Mouse (Mus musculus) frontal cortex, postnatal 14 days (tissue): ENCODE data around the gene Zfp239.
"Not testable (repeated sequence)": the region's sequence is repeated elsewhere in the genome, so short reads cannot be mapped to it uniquely, and the experiment has no call there.

Experiments used
- DNase-seq, 2 experiments: peaks; one replicate each; pipeline ENCODE4 v3.0.0; 2022; ENCODE audit warnings: low spot score in 2 of 2

Gene Zfp239

GRCm38 (mm10) chr6:117861848-117862247, at the start of gene Zfp239:
Gene Zfp239 (plus strand): TSS chr6:117862100.
- no peak for DNase-seq

DNA sequence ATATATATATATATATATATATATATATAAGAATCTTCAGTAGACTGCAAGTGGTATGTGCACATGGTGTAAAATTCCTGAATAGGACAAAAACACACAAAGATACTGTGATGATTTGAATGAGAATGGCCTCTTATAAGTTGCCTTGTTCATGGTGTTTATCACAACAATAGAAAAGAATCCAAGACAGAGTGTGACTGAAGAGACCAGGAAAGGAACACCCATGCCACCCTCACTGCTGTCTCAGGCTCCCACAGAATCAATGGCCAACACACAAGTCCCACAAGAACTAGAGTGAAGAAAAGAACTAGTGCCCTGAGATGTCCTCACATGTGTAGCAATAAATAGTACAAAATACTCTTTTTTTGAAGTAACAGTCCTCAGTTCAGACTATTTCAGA, 47.2 kb upstream of the Zfp239 start:
- DNase-seq = no peak

GRCm38 (mm10) chr6:117817108-117817541, 44.8 kb upstream of the Zfp239 start:
- DNase-seq = no peak

GRCm38 (mm10) chr6:117820327-117820726, 41.6 kb upstream of the Zfp239 start:
- DNase-seq = no peak

DNA sequence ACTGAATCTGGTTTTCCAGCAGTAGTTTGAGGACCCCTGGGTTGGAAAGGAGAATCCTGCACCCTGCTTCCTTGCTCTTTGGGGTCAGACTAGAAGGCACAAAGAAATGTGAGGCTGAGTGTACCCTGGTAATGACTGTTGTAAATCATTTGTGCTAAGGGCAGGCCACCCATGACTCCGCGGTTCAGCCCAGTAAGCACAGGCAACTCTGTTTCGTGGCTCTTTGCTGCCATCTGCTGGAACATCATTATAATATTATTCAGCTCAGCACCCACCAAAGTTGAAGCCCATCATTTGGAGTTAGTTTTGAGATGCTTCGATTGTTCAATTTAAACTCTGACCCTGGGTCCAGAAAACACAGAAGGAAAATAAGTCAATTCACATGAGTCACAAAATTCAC, 36.5 kb upstream of the Zfp239 start:
- DNase-seq = peak in 1 of 2 experiments; percentile 60

DNA sequence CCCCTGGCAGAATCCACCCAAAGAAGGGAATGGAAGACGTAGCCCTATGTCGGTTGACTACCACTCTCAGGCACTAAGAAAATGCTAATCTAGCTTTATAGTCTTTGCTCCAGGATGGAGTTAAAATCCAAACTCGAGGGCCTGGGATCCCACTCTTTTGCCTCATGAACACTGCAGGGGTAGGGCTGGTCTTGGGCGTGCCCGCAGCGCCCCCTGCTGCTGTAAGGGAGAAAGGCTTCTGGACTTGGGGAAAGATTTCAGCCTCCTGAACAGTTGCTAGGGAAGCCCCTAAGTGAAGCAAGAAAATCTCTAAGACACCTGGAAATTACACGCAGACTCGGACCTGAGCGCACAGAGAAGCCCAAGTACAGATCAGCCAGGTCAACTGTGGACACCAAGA, 33.6 kb upstream of the Zfp239 start:
- peak; percentile 20 to 69 for DNase-seq

- DNase-seq = peak; percentile 85 to 91
Measured at GRCm38 (mm10) chr6:117840686-117841510, 21.0 kb upstream of the Zfp239 start, which contains the start of gene Zfp637. Gene Zfp637 (plus strand): TSS chr6:117841180.

DNA sequence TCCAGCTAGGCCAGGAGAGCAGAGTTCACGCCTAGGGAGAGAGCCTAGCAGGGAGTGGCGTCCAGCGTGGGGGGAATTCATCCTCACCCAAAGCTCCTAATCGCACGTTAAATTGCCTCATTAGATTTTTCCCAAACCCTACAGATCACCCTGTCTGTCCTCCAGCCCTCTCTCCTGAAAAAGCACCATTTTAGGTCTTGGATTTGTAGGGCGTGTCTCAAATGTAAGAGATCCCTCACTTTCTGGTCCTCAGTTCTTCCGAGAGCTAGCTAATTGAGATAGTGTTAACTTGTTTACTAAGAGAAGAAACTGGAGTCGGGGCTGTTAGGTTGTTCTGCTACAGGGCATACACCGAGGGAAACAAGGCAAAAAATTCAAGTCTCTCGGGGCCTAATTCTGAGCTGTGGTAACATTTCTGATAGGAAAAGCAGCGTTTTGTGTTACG, 20.4 kb upstream of the Zfp239 start:
- no peak for DNase-seq

- DNase-seq = no peak
Measured at GRCm38 (mm10) chr6:117844597-117844996, 17.3 kb upstream of the Zfp239 start.

GRCm38 (mm10) chr6:117846671-117847070, 15.2 kb upstream of the Zfp239 start:
- DNase-seq = not testable (repeated sequence)

DNA sequence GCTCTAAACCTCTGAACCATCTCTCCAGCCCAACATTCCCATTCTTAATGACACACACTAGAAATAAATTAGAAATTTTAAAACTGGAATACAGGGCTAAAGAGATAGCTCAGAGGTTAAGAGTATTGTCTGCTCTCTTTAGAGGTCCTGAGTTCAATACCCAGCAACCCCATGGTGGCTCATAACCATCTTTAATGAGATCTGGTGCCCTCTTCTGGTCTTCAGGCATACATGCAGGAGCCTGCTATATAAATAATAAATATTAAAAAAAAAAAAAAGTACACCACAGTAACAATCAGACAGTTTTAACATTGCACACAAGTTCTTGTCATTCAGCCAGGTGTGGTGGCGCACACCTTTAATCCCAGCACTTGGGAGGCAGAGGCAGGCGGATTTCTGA, 14.1 kb upstream of the Zfp239 start:
- no peak for DNase-seq

- no peak for DNase-seq
Measured at GRCm38 (mm10) chr6:117848577-117848976, 13.3 kb upstream of the Zfp239 start.

DNA sequence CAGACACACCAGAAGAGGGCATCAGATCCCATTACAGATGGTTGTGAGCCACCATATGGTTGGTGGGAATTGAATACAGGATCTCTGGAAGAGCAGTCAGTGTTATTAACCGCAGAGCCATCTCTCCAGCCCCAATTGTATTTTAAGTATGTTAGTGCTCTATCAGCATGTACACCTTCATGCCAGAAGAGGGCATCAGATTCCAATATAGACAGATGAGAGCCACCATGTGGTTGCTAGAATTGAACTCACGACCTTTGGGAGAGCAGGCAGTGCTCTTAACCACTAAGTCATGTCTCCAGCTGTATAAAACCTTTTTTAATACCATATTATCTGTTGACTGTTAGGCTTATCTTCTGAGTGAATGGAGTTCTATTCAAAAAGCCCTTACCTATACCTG, 10.2 kb upstream of the Zfp239 start:
- DNase-seq = no peak

DNA sequence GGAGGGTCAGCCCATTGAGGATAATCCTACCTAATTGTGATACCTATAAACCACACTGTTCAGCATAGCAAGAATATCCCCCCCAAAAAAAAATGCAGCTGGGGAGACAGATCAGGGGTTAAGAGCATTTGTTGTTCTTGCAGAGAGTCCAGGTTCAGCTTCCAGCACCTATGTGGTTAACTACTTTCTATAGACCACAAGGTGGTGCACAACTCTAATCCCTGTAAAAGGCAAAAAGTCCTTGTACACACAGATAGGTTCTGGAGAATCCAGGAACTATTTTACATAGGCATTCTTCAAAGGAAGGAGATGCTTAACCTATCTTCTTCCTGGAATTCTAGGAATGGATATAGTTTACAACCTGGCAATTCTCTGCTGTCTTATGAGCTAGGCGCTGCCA, 3.9 kb upstream of the Zfp239 start:
- no peak for DNase-seq

- no peak for DNase-seq
Measured at GRCm38 (mm10) chr6:117862465-117862864, 565 bp downstream of the Zfp239 start.

DNA sequence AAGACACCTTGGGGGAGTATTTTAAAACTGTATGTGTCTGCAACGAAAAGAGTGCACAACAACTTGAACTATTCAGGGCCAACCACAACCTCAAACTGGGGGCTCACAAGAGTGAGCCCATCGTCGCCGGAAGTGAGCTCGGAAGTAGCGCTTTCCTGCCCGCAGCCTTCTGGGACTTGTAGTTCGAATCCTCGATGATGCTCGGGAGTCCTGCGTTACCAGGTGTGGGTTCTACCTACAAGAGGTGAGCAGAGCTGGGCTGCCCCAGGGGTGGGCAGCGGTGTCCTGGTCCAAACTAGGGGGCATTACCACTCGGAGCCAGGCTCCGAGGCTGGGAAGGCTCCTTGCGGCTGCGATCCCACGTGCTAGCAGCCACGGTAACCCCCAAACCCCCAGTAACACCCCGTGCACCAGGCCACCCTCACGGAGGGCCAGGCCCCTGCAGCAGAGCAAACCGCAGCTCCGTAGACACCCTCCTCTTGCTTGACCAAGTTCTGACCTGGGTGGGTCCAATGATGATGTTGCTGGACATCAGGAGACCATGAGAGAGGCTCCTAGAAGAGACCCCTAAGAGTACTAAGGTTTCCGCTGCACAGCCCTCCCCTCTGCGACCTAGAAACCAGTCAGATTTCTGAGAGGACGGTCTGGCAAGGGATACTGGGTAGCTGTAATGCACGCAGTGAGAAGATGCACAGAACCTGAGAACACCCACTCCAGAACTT, 1.2 kb downstream of the Zfp239 start:
- DNase-seq = peak in 1 of 2 experiments; percentile 45

DNA sequence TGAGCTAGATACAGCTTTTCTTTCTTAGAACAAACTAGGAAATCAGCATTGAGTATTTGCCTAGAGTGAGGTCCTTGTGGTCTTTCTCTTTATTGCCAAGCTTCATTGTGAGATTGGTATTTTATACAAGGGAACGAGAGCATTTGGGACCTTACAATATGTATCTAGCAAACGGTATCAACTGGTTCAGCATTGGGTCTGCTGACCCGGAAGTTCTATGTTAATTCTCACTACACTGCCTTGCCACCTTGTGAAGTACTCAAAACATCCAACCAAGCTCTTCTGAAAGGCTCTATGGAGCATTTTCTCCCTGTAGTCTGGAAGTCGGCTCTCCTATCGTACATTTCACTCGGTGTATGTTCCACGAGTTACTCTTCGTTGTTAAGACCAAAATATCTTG, 1.9 kb downstream of the Zfp239 start:
- no peak for DNase-seq

GRCm38 (mm10) chr6:117868187-117868586, 6.3 kb downstream of the Zfp239 start:
- DNase-seq = no peak

- no peak for DNase-seq
Measured at GRCm38 (mm10) chr6:117871034-117871433, 9.1 kb downstream of the Zfp239 start.

GRCm38 (mm10) chr6:117873450-117873849, 11.6 kb downstream of the Zfp239 start:
- not testable (repeated sequence) for DNase-seq

DNA sequence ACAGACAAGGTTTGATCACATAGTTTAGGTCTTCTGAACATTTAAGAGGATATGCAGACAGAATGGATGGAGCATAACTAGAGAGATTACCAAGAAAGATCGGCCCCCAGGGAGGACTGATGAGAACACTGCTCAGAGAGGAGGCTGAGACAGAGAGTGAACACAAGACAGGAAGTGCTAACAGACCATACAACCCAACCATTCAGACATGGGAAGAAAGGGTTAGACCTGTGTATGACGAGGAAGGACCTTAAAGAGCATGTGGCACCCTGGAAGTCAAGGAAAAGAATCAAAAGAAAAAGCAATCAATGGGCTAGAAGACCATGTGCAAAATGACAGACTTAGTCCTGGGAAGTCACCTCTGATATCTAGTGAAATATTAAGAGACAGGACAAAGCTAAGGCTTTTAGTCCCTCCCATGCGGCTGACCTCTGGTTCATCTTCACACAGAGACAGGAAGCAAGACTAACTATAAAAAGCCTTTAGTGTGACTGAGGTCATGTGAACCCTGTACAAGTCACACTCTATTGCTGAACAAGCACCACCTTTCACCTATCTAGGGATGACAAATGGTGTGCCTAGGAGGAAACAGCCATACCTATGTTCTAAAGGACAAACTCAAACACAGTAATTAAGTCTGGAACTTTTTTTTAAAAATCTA, 12.9 kb downstream of the Zfp239 start:
- no peak for DNase-seq

GRCm38 (mm10) chr6:117878700-117879407, 17.0 kb downstream of the Zfp239 start:
- DNase-seq = peak; percentile 85 to 89
